Mouse (Mus musculus) G1E (cell line): ENCODE measurements around the gene Mnat1. TPM values are rescaled to one million over a fixed set of nuclear protein-coding genes. Genes with fewer than 3 reads are reported as not detected.

Experiments
- ATAC-seq: 2 replicates; pipeline ENCODE4 v1.8.0; 2016; ENCODE audit warnings: mild to moderate bottlenecking; ENCODE audit not compliant: insufficient number of reproducible peaks, poor library complexity, low FRiP score, severe bottlenecking; ENCODE audit errors: extremely low read depth
- DNase-seq: peaks from one replicate; pipeline ENCODE4 v3.0.0; 2012; ENCODE audit warnings: low spot score
- H3K27me3 ChIP-seq: 2 replicates; pipeline ENCODE4 v1.6.1; 2012; ENCODE audit warnings: mild to moderate bottlenecking, low read length, inconsistent platforms; ENCODE audit not compliant: insufficient read depth
- H3K36me3 ChIP-seq: replicated peaks from 2 replicates; pipeline ENCODE3; 2012; ENCODE audit warnings: mild to moderate bottlenecking, inconsistent platforms
- H3K4me1 ChIP-seq: 2 replicates; pipeline ENCODE4 v1.6.1; 2012; ENCODE audit warnings: low read depth, low read length, inconsistent platforms, mixed read lengths; ENCODE audit not compliant: insufficient read depth
- H3K4me3 ChIP-seq: 2 replicates; pipeline ENCODE4 v1.5.1; 2012; ENCODE audit warnings: low read depth, mild to moderate bottlenecking, inconsistent platforms, low read length, moderate library complexity, mixed read lengths
- H3K9me3 ChIP-seq: replicated peaks from 2 replicates; pipeline ENCODE4 v1.6.1; 2012; ENCODE audit warnings: inconsistent platforms
- CTCF ChIP-seq: IDR thresholded peaks from 2 replicates; pipeline ENCODE4 v1.5.1; 2012; ENCODE audit warnings: low read depth, low read length, inconsistent platforms, mixed read lengths
- GATA1 ChIP-seq: IDR thresholded peaks from 2 replicates; pipeline ENCODE4 v1.6.1; 2012; ENCODE audit warnings: borderline replicate concordance, low read length, inconsistent platforms, mixed read lengths
- GATA2 ChIP-seq: IDR thresholded peaks from 2 replicates; pipeline ENCODE4 v1.6.1; 2012; ENCODE audit warnings: low read depth, low read length, inconsistent platforms, borderline replicate concordance
- POLR2AphosphoS5 ChIP-seq: IDR thresholded peaks from 2 replicates; pipeline ENCODE4 v1.6.1; 2012; ENCODE audit warnings: low read depth, low read length, inconsistent platforms; ENCODE audit not compliant: insufficient replicate concordance
- TAL1 ChIP-seq: conservative IDR thresholded peaks from 2 replicates; pipeline ENCODE4 v1.6.1; 2012; ENCODE audit warnings: low read depth, low read length, inconsistent platforms, mixed read lengths
- polyA plus RNA-seq: library from polyadenylated mRNA; stranded (reverse); fragments of >175 nt; gene quantifications from 2 replicates; pipeline ENCODE4 v1.2.3, GENCODE M21; 2012
- total RNA-seq, 2 experiments: library from RNA; stranded (forward) in 1 of 2; stranded (reverse) in 1 of 2; fragments of 200-1000 nt in 1 of 2; fragments of >200 nt in 1 of 2; fragmentation: Nextera tagmentation in 1 of 2; gene quantifications; 2 replicates each; pipeline ENCODE4 v1.2.3; 2014 to 2017

The Mnat1 gene
- total and polyA plus RNA-seq, 3 experiments, result 5.1 to 70.7 (median 37.0) TPM

GRCm38 (mm10) chr12:73103713-73104112 is 19.8 kb upstream of the Mnat1 start:
- H3K4me3 ChIP-seq, result no peak overlapping the region
- no peak for TF ChIP-seq GATA2
- TF ChIP-seq POLR2AphosphoS5, result no peak
- TF ChIP-seq CTCF, result no peak
- no peak for TF ChIP-seq TAL1
- no peak for TF ChIP-seq GATA1
- peaks cover 15% of the 10 kb centered on the region for H3K36me3 ChIP-seq
- H3K9me3 ChIP-seq, result no peaks in the 10 kb centered on the region
- DNase-seq (no peak), ATAC-seq (no peak)
- peaks cover 2% of the 10 kb centered on the region; the same call in 1 of the 2 replicates for H3K4me1 ChIP-seq
- H3K27me3 ChIP-seq, result no peaks in the 10 kb centered on the region

- peaks cover 29% of the 10 kb centered on the region for H3K27me3 ChIP-seq
- peaks cover 30% of the 10 kb centered on the region for H3K36me3 ChIP-seq
- no peak for TF ChIP-seq TAL1
- no peak for TF ChIP-seq POLR2AphosphoS5
- TF ChIP-seq CTCF, result no peak
- no peak for TF ChIP-seq GATA1
- TF ChIP-seq GATA2, result no peak
- no peak for ATAC-seq
- peaks cover 27% of the 10 kb centered on the region for H3K4me1 ChIP-seq
- no peaks in the 10 kb centered on the region for H3K9me3 ChIP-seq
- DNase-seq, result no peak
- no peak overlapping the region for H3K4me3 ChIP-seq
Measured at GRCm38 (mm10) chr12:73107821-73108220, 15.7 kb upstream of the Mnat1 start.

- Histone ChIP-seq H3K27me3 (peaks cover 49% of the 10 kb centered on the region), H3K4me3 (peak overlapping the region; percentile 61; the same call in 1 of the 2 replicates), H3K4me1 (peaks cover 41% of the 10 kb centered on the region), H3K36me3 (peaks cover 18% of the 10 kb centered on the region), H3K9me3 (no peaks in the 10 kb centered on the region)
- ATAC-seq (no peak), DNase-seq (no peak)
- TF ChIP-seq CTCF, result no peak
- TF ChIP-seq GATA1, result no peak
- no peak for TF ChIP-seq GATA2
- TF ChIP-seq POLR2AphosphoS5, result no peak
- TF ChIP-seq TAL1, result no peak
Measured at GRCm38 (mm10) chr12:73110431-73111111, 12.9 kb upstream of the Mnat1 start.

GRCm38 (mm10) chr12:73111561-73112325 is 11.8 kb upstream of the Mnat1 start:
- peaks cover 18% of the 10 kb centered on the region for H3K36me3 ChIP-seq
- H3K27me3 ChIP-seq, result peaks cover 56% of the 10 kb centered on the region
- DNase-seq (peak; percentile 66), ATAC-seq (no peak)
- peaks cover 41% of the 10 kb centered on the region for H3K4me1 ChIP-seq
- no peaks in the 10 kb centered on the region for H3K9me3 ChIP-seq
- no peak for TF ChIP-seq GATA1
- peak overlapping the region; percentile 83 for H3K4me3 ChIP-seq

GRCm38 (mm10) chr12:73112326-73113087 is 11.0 kb upstream of the Mnat1 start:
- DNase-seq (peak; percentile 38), ATAC-seq (no peak)
- H3K27me3 ChIP-seq, result peaks cover 60% of the 10 kb centered on the region
- peaks cover 18% of the 10 kb centered on the region for H3K36me3 ChIP-seq
- H3K9me3 ChIP-seq, result no peaks in the 10 kb centered on the region
- no peak for TF ChIP-seq POLR2AphosphoS5
- no peak for TF ChIP-seq CTCF
- TF ChIP-seq GATA1, result no peak
- no peak for TF ChIP-seq GATA2
- TF ChIP-seq TAL1, result no peak
- peak overlapping the region; percentile 83 for H3K4me3 ChIP-seq
- H3K4me1 ChIP-seq, result peaks cover 41% of the 10 kb centered on the region

GRCm38 (mm10) chr12:73113196-73113595 is 10.3 kb upstream of the Mnat1 start, which contains the start of gene Six4:
Gene Six4 (minus strand): TSS chr12:73113456.
- Histone ChIP-seq H3K9me3 (no peaks in the 10 kb centered on the region), H3K36me3 (peaks cover 18% of the 10 kb centered on the region), H3K4me1 (peaks cover 41% of the 10 kb centered on the region), H3K4me3 (peak within 1 kb of the TSS; percentile 83), H3K27me3 (peaks cover 61% of the 10 kb centered on the region)
- DNase-seq (peak; percentile 84), ATAC-seq (peak; percentile 85)
- TF ChIP-seq GATA2, result no peak
